Mouse (Mus musculus): ENCODE data around the gene Eng. TPM values are rescaled to one million over a fixed set of nuclear protein-coding genes. Genes with fewer than 3 reads are reported as not detected.

Eng gene
- polyA plus RNA-seq, 2 experiments from 2014 or later = not detected

GRCm38 (mm10) chr2:32644799-32645475 lies 1.5 kb upstream of the Eng start:
- no peak for ATAC-seq

- ATAC-seq = no peak
These were observed 748 bp upstream of the Eng start for GRCm38 (mm10) chr2:32645647-32646046.

- no peak for ATAC-seq
These were observed 971 bp downstream of the Eng start for GRCm38 (mm10) chr2:32647366-32647765.

- no peak for ATAC-seq
These were observed 7.4 kb downstream of the Eng start for GRCm38 (mm10) chr2:32653764-32654163.

GRCm38 (mm10) chr2:32654743-32655393 lies 8.5 kb downstream of the Eng start:
- no peak for ATAC-seq

- ATAC-seq = no peak
These were observed 9.0 kb downstream of the Eng start for GRCm38 (mm10) chr2:32655394-32655744.

GRCm38 (mm10) chr2:32655826-32656225 lies 9.4 kb downstream of the Eng start:
- no peak for ATAC-seq

- no peak for ATAC-seq
These were observed 12.5 kb downstream of the Eng start for GRCm38 (mm10) chr2:32658873-32659272.

GRCm38 (mm10) chr2:32661509-32662107 lies 15.2 kb downstream of the Eng start:
- ATAC-seq = no peak

- no peak for ATAC-seq
These were observed 15.9 kb downstream of the Eng start for GRCm38 (mm10) chr2:32662291-32662690.

- no peak for ATAC-seq
These were observed 18.9 kb downstream of the Eng start for GRCm38 (mm10) chr2:32665345-32665744.

- ATAC-seq = no peak
These were observed 19.5 kb downstream of the Eng start for GRCm38 (mm10) chr2:32665853-32666252.

- no peak for ATAC-seq
These were observed 21.4 kb downstream of the Eng start for GRCm38 (mm10) chr2:32667775-32668174.

- no peak for ATAC-seq
These were observed 21.8 kb downstream of the Eng start for GRCm38 (mm10) chr2:32668176-32668575.

- no peak for ATAC-seq
These were observed 23.5 kb downstream of the Eng start for GRCm38 (mm10) chr2:32669876-32670275.

- no peak for ATAC-seq
These were observed 24.8 kb downstream of the Eng start for GRCm38 (mm10) chr2:32671147-32671546.

- ATAC-seq = no peak
These were observed 25.7 kb downstream of the Eng start for GRCm38 (mm10) chr2:32671907-32672595.

GRCm38 (mm10) chr2:32673176-32673917 lies 27.0 kb downstream of the Eng start:
- ATAC-seq = no peak

- no peak for ATAC-seq
These were observed 30.4 kb downstream of the Eng start for GRCm38 (mm10) chr2:32676821-32677220.

GRCm38 (mm10) chr2:32677683-32678082 lies 31.3 kb downstream of the Eng start:
- no peak for ATAC-seq

- ATAC-seq = no peak
These were observed 33.7 kb downstream of the Eng start for GRCm38 (mm10) chr2:32680051-32680451.

GRCm38 (mm10) chr2:32680961-32681650 lies 34.7 kb downstream of the Eng start:
- ATAC-seq = no peak
